Comparison of ENCODE assay signal across 8 mouse cellular contexts in the genomic region with DNA sequence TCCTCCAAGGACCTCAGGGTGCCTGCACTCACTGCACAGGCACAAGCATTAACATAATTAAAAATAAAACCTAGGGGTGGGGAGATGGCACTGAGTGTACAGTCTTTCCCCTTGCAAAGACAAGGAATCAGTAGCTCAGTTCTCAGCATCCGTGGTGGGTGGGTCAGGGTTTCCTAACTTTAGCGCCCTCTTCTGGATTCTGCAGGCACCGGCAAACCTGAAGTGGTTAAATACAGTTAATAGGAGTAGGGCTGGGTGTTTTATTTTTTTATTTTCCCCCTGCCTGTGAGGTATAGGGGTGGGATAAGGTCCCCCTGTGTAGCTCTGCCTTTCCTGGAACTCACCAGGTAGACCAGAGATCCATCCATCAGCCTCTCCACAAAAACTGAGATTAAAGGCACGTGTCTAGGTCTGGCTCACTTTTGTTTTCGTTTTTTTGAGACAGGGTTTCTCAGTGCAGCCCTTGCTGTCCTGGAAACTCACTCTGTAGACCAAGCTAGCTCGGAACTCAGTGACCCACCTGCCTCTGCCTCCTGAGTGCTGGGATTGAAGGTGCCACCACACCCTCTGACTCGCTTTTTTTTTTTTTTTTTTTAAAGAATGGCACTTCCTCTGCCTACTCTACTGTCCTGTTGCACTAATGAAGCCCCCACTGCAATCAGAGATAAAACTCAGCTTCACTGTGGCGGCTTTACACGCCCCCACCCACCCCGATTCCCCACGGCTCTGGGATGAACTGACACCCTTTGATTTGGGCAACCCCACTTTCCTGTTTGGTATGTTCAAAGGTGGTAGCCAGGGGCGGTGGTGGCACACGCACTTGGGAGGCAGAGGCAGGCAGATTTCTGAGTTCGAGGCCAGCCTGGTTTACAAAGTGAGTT. TPM values are rescaled to one million over a fixed set of nuclear protein-coding genes. Genes with fewer than 3 reads are reported as not detected.
DNase-seq lines count a peak whose midpoint lies in the region; ATAC-seq and TF ChIP-seq lines count a peak whose summit lies in the region.

No protein-coding gene starts in this region.

- H3K79me3 ChIP-seq in C2C12 (ENCODE audit: low read depth) = peaks cover 12% of the 10 kb centered on the region

- H3ac ChIP-seq in C2C12 (ENCODE audit: control insufficient read depth, insufficient read length, low read depth) = no peak overlapping the region

- H3K4me2 ChIP-seq in hindbrain, embryonic 16.5 days (ENCODE audit: low read length) = peak overlapping the region; percentile 87
- peak overlapping the region; percentile 95 for H3K4me2 ChIP-seq in liver, embryonic 15.5 days
- H3K4me2 ChIP-seq in stomach, embryonic 15.5 days = peak overlapping the region; percentile 100

- 51% methylated on average over 14 of the region's 14 CpGs for WGBS in hindbrain, embryonic 16.5 days
- WGBS in liver, embryonic 15.5 days (ENCODE audit: insufficient replicate concordance) = 33% methylated on average over 14 of the region's 14 CpGs
- WGBS in stomach, embryonic 15.5 days = 54% methylated on average over 14 of the region's 14 CpGs

- no peak for TF ChIP-seq CTCF in C2C12 (IDR thresholded peaks at IDR 0.05; ENCODE audit: control insufficient read depth, insufficient read depth, insufficient read length)

- no peak for ATAC-seq in cerebellum, adult (ENCODE audit: insufficient number of reproducible peaks, low FRiP score, low TSS enrichment)
- ATAC-seq in hindbrain, embryonic 16.5 days = no peak
- no peak for ATAC-seq in liver, embryonic 15.5 days (ENCODE audit: insufficient read depth)
- no peak for ATAC-seq in stomach, embryonic 15.5 days (ENCODE audit: insufficient read depth, low FRiP score, low read depth)

- peaks cover 29% of the 10 kb centered on the region for H3K4me1 ChIP-seq in hindbrain, embryonic 16.5 days (ENCODE audit: control insufficient read depth, insufficient read depth, low read depth, low read length)
- peaks cover 38% of the 10 kb centered on the region for H3K4me1 ChIP-seq in liver, embryonic 15.5 days (replicated peaks)
- peaks cover 25% of the 10 kb centered on the region for H3K4me1 ChIP-seq in stomach, embryonic 15.5 days

- H3K9me3 ChIP-seq in hindbrain, embryonic 16.5 days (ENCODE audit: control insufficient read depth, low read length) = no peaks in the 10 kb centered on the region
- no peaks in the 10 kb centered on the region for H3K9me3 ChIP-seq in liver, embryonic 15.5 days (replicated peaks)
- no peaks in the 10 kb centered on the region for H3K9me3 ChIP-seq in stomach, embryonic 15.5 days

- peak; percentile 64 to 76 for DNase-seq in cerebellum, postnatal 10 days
- DNase-seq in embryo, embryonic 9.5 days (ENCODE audit: extremely low spot score) = peak; percentile 57
- DNase-seq in gastrocnemius, postnatal 4 days (ENCODE audit: low spot score in 2 of 2) = no peak

- H3K27ac ChIP-seq in hindbrain, embryonic 16.5 days (ENCODE audit: low read depth, low read length) = peak overlapping the region; percentile 79
- no peak overlapping the region for H3K27ac ChIP-seq in liver, embryonic 15.5 days (replicated peaks)
- H3K27ac ChIP-seq in stomach, embryonic 15.5 days = no peak overlapping the region

- H3K79me2 ChIP-seq in C2C12 (ENCODE audit: control insufficient read depth, insufficient read depth) = peaks cover 26% of the 10 kb centered on the region

- H3K36me3 ChIP-seq in C2C12 (ENCODE audit: control insufficient read depth, insufficient read depth) = peaks cover 51% of the 10 kb centered on the region
- H3K36me3 ChIP-seq in hindbrain, embryonic 16.5 days (ENCODE audit: control insufficient read depth, insufficient read depth, low read length) = peaks cover 18% of the 10 kb centered on the region
- peaks cover 39% of the 10 kb centered on the region for H3K36me3 ChIP-seq in liver, embryonic 15.5 days (replicated peaks)
- H3K36me3 ChIP-seq in stomach, embryonic 15.5 days = peaks cover 40% of the 10 kb centered on the region

- H3K27me3 ChIP-seq in C2C12 (ENCODE audit: control insufficient read depth, insufficient read depth, insufficient read length) = no peaks in the 10 kb centered on the region
- no peaks in the 10 kb centered on the region for H3K27me3 ChIP-seq in hindbrain, embryonic 16.5 days (replicated peaks; ENCODE audit: control insufficient read depth, insufficient read depth, low read length)
- H3K27me3 ChIP-seq in liver, embryonic 15.5 days = peaks cover 39% of the 10 kb centered on the region
- H3K27me3 ChIP-seq in stomach, embryonic 15.5 days (replicated peaks) = peaks cover 15% of the 10 kb centered on the region

- no peak overlapping the region for H3K9ac ChIP-seq in hindbrain, embryonic 16.5 days (ENCODE audit: low read depth, low read length)
- 0 out of 2 replicates have a peak overlapping the region, but pooled peaks have one; percentile 25 for H3K9ac ChIP-seq in liver, embryonic 15.5 days
- no peak overlapping the region for H3K9ac ChIP-seq in stomach, embryonic 15.5 days

- H3K4me3 ChIP-seq in C2C12 (ENCODE audit: insufficient read depth, poor library complexity, severe bottlenecking) = peak overlapping the region; percentile 32
- H3K4me3 ChIP-seq in hindbrain, embryonic 16.5 days (ENCODE audit: low read length) = peak overlapping the region; percentile 80
- peak overlapping the region; percentile 62 for H3K4me3 ChIP-seq in liver, embryonic 15.5 days (replicated peaks)
- peak overlapping the region; percentile 59 for H3K4me3 ChIP-seq in stomach, embryonic 15.5 days (replicated peaks)

TF ChIP-seq in C2C12, 6 proteins besides CTCF, POLR2A, EP300 and RAD21:
- TF ChIP-seq MAX (IDR thresholded peaks at IDR 0.05) (no peak), FOSL1 (IDR thresholded peaks at IDR 0.05; ENCODE audit: insufficient read depth, low read length, poor library complexity, severe bottlenecking) (no peak), USF1 (IDR thresholded peaks at IDR 0.05; ENCODE audit: low read depth) (no peak), MYOG (IDR thresholded peaks at IDR 0.05; ENCODE audit: control insufficient read depth, extremely low read depth, insufficient read length) (no peak), MYOD1 (IDR thresholded peaks at IDR 0.05; ENCODE audit: control insufficient read depth, insufficient read length, low read depth) (no peak), CEBPB (IDR thresholded peaks at IDR 0.05; ENCODE audit: low read depth) (no peak)

RNA-seq across cellular contexts. Expression of gene Lrrc73, which starts 0.5 kb away (rescaled TPM):
- 5.3 TPM for polyA plus RNA-seq in C2C12 (2012; fragmentation: generic; extraction: Trizol)
- polyA plus RNA-seq in hindbrain, embryonic 16.5 days (2015; fragmentation: Nextera tagmentation; extraction: Ambion mirVana) = 19.1 and 23.8 TPM in 2 replicates
- 0.08 TPM in 1 of 2 replicates, not detected in the other for polyA plus RNA-seq in liver, embryonic 15.5 days (2015; fragmentation: Nextera tagmentation; extraction: Ambion mirVana)
- polyA plus RNA-seq in stomach, embryonic 15.5 days (2015; fragmentation: Nextera tagmentation; extraction: Ambion mirVana) = 0.58 and 1.1 TPM in 2 replicates
- total RNA-seq in gastrocnemius, postnatal 4 days (2021) = 1 to 10 TPM in 1 of 2 experiments, under 1 TPM in 1; 0.73 to 1.1 TPM

RNA-seq across cellular contexts. Expression of gene Yipf3, which starts 4.9 kb away (rescaled TPM):
- 78.3 TPM for polyA plus RNA-seq in C2C12 (2012; fragmentation: generic; extraction: Trizol)
- 101 and 105 TPM in 2 replicates for polyA plus RNA-seq in hindbrain, embryonic 16.5 days (2015; fragmentation: Nextera tagmentation; extraction: Ambion mirVana)
- 44.2 and 59.9 TPM in 2 replicates for polyA plus RNA-seq in liver, embryonic 15.5 days (2015; fragmentation: Nextera tagmentation; extraction: Ambion mirVana)
- 98.2 and 104 TPM in 2 replicates for polyA plus RNA-seq in stomach, embryonic 15.5 days (2015; fragmentation: Nextera tagmentation; extraction: Ambion mirVana)
- 10 to 100 TPM; 76.8 to 81.5 TPM for total RNA-seq in gastrocnemius, postnatal 4 days (2021)

RNA-seq across cellular contexts. Expression of gene Polr1c, which starts 5.0 kb away (rescaled TPM):
- polyA plus RNA-seq in C2C12 (2012; fragmentation: generic; extraction: Trizol) = 125 TPM
- polyA plus RNA-seq in hindbrain, embryonic 16.5 days (2015; fragmentation: Nextera tagmentation; extraction: Ambion mirVana) = 72.4 and 76.6 TPM in 2 replicates
- 29.0 and 30.6 TPM in 2 replicates for polyA plus RNA-seq in liver, embryonic 15.5 days (2015; fragmentation: Nextera tagmentation; extraction: Ambion mirVana)
- polyA plus RNA-seq in stomach, embryonic 15.5 days (2015; fragmentation: Nextera tagmentation; extraction: Ambion mirVana) = 77.4 and 79.8 TPM in 2 replicates
- 10 to 100 TPM; 35.1 to 35.6 TPM for total RNA-seq in gastrocnemius, postnatal 4 days (2021)

RNA-seq across cellular contexts. Expression of gene Tjap1, which starts 30.0 kb away (rescaled TPM):
- 79.3 TPM for polyA plus RNA-seq in C2C12 (2012; fragmentation: generic; extraction: Trizol)
- 26.7 and 32.1 TPM in 2 replicates for polyA plus RNA-seq in hindbrain, embryonic 16.5 days (2015; fragmentation: Nextera tagmentation; extraction: Ambion mirVana)
- 9.8 and 10.5 TPM in 2 replicates for polyA plus RNA-seq in liver, embryonic 15.5 days (2015; fragmentation: Nextera tagmentation; extraction: Ambion mirVana)
- polyA plus RNA-seq in stomach, embryonic 15.5 days (2015; fragmentation: Nextera tagmentation; extraction: Ambion mirVana) = 33.8 and 37.2 TPM in 2 replicates
- 10 to 100 TPM; 79.8 to 90.9 TPM for total RNA-seq in gastrocnemius, postnatal 4 days (2021)

RNA-seq across cellular contexts. Expression of gene Dlk2, which starts 44.4 kb away (rescaled TPM):
- polyA plus RNA-seq in C2C12 (2012; fragmentation: generic; extraction: Trizol) = 14.7 TPM
- 25.3 and 26.8 TPM in 2 replicates for polyA plus RNA-seq in hindbrain, embryonic 16.5 days (2015; fragmentation: Nextera tagmentation; extraction: Ambion mirVana)
- 0.24 TPM in 1 of 2 replicates, not detected in the other for polyA plus RNA-seq in liver, embryonic 15.5 days (2015; fragmentation: Nextera tagmentation; extraction: Ambion mirVana)
- polyA plus RNA-seq in stomach, embryonic 15.5 days (2015; fragmentation: Nextera tagmentation; extraction: Ambion mirVana) = 4.5 and 5.7 TPM in 2 replicates
- total RNA-seq in gastrocnemius, postnatal 4 days (2021) = 1 to 10 TPM; 1.2 to 1.5 TPM

Comparison
In these comparisons a context has a peak if more than half of its experiments do, and no peak if none do; other contexts are left out.
1. DNase-seq: peak in cerebellum, postnatal 10 days (2 of 2) and embryo, embryonic 9.5 days (single experiment); none in gastrocnemius, postnatal 4 days (0 of 2).
2. Peak in every context shown above with its lines, with median percentiles within 50 percentile points of each other: H3K4me3 ChIP-seq and H3K4me2 ChIP-seq.